Mouse (Mus musculus) central nervous system, embryonic 11.5 days (tissue): ENCODE data around the gene Cftr. TPM values are rescaled to one million over a fixed set of nuclear protein-coding genes. Genes with fewer than 3 reads are reported as not detected.

ENCODE experiments used
- polyA plus RNA-seq: library from polyadenylated mRNA; depleted of rRNA; stranded (reverse); fragments of >200 nt; gene quantifications from 2 replicates; pipeline ENCODE4 v1.2.3, GENCODE M21; 2012; rRNA removed

Gene Cftr
- polyA plus RNA-seq = 0.10 and 0.16 TPM in 2 replicates

GRCm38 (mm10) chr6:18170311-18170922 is at the start of gene Cftr:
Gene Cftr (plus strand): TSS chr6:18170687.

Other genes starting within 250 kb of the Cftr start
- 1.0 and 2.2 TPM in 2 replicates for gene Wnt2, start 140.1 kb upstream of the Cftr start, polyA plus RNA-seq
- gene Asz1, start 61.6 kb upstream of the Cftr start, polyA plus RNA-seq = 0.20 TPM in 1 of 2 replicates, not detected in the other